Mouse (Mus musculus): Measurements from ENCODE around the gene Gmppa.
A peak's percentile ranks its signal among the peaks of the same experiment; 100 is the strongest.

Gene Gmppa

GRCm38 (mm10) chr1:75455948-75456347, 20.2 kb downstream of the Gmppa start:
- DNase-seq (ENCODE audit: low spot score) = no peak

GRCm38 (mm10) chr1:75456746-75457564, 21.2 kb downstream of the Gmppa start:
- no peak for DNase-seq (ENCODE audit: low spot score)

- no peak for DNase-seq (ENCODE audit: low spot score)
Measured at GRCm38 (mm10) chr1:75457710-75458024, 21.9 kb downstream of the Gmppa start.

- no peak for DNase-seq (ENCODE audit: low spot score)
Measured at GRCm38 (mm10) chr1:75458025-75458788, 22.5 kb downstream of the Gmppa start.

- no peak for DNase-seq (ENCODE audit: low spot score)
Measured at GRCm38 (mm10) chr1:75458789-75459684, 23.3 kb downstream of the Gmppa start.

- DNase-seq (ENCODE audit: low spot score) = no peak
Measured at GRCm38 (mm10) chr1:75460297-75460696, 24.6 kb downstream of the Gmppa start.

- no peak for DNase-seq (ENCODE audit: low spot score)
Measured at GRCm38 (mm10) chr1:75462636-75463035, 26.9 kb downstream of the Gmppa start.

GRCm38 (mm10) chr1:75463652-75464204, 28.0 kb downstream of the Gmppa start:
- no peak for DNase-seq (ENCODE audit: low spot score)

GRCm38 (mm10) chr1:75467215-75467927, 31.6 kb downstream of the Gmppa start:
- DNase-seq (ENCODE audit: low spot score) = no peak

- no peak for DNase-seq (ENCODE audit: low spot score)
Measured at GRCm38 (mm10) chr1:75469287-75469825, 33.6 kb downstream of the Gmppa start.

GRCm38 (mm10) chr1:75476441-75476840, 40.7 kb downstream of the Gmppa start:
- no peak for DNase-seq (ENCODE audit: low spot score)

GRCm38 (mm10) chr1:75477264-75477965, 41.7 kb downstream of the Gmppa start:
- peak; percentile 73 for DNase-seq (ENCODE audit: low spot score)

GRCm38 (mm10) chr1:75477966-75478290, 42.2 kb downstream of the Gmppa start:
- DNase-seq (ENCODE audit: low spot score) = no peak

GRCm38 (mm10) chr1:75478497-75478896, 42.8 kb downstream of the Gmppa start:
- no peak for DNase-seq (ENCODE audit: low spot score)

- peak; percentile 92 for DNase-seq (ENCODE audit: low spot score)
Measured at GRCm38 (mm10) chr1:75478916-75479634, 43.3 kb downstream of the Gmppa start, which contains the start of the genes Chpf and Tmem198. TSS of gene Chpf (minus strand) at chr1:75479307. TSS of gene Tmem198 (plus strand) at chr1:75479532.

GRCm38 (mm10) chr1:75479635-75479989, 43.9 kb downstream of the Gmppa start:
- no peak for DNase-seq (ENCODE audit: low spot score)

- no peak for DNase-seq (ENCODE audit: low spot score)
Measured at GRCm38 (mm10) chr1:75480036-75480435, 44.3 kb downstream of the Gmppa start.

GRCm38 (mm10) chr1:75480735-75481134, 45.0 kb downstream of the Gmppa start:
- no peak for DNase-seq (ENCODE audit: low spot score)

- DNase-seq (ENCODE audit: low spot score) = no peak
Measured at GRCm38 (mm10) chr1:75486561-75486960, 50.8 kb downstream of the Gmppa start.

GRCm38 (mm10) chr1:75487040-75487404, 51.3 kb downstream of the Gmppa start:
- no peak for DNase-seq (ENCODE audit: low spot score)

Data from urinary bladder, postnatal 10 days (tissue).